Mouse (Mus musculus) mesoderm, embryonic 11.5 days (tissue): ENCODE results near the gene Cacybp.
A peak's percentile ranks its signal among the peaks of the same experiment; 100 is the strongest.

Experiments
- DNase-seq: peaks from one replicate; pipeline ENCODE4 v3.0.0-alpha.2; 2012; ENCODE audit warnings: low read depth, low spot score

Cacybp gene

GRCm38 (mm10) chr1:160214171-160214570 is 1.5 kb upstream of the Cacybp start:
- peak; percentile 51 for DNase-seq

GRCm38 (mm10) chr1:160212123-160212691 is 468 bp downstream of the Cacybp start:
- no peak for DNase-seq

DNA sequence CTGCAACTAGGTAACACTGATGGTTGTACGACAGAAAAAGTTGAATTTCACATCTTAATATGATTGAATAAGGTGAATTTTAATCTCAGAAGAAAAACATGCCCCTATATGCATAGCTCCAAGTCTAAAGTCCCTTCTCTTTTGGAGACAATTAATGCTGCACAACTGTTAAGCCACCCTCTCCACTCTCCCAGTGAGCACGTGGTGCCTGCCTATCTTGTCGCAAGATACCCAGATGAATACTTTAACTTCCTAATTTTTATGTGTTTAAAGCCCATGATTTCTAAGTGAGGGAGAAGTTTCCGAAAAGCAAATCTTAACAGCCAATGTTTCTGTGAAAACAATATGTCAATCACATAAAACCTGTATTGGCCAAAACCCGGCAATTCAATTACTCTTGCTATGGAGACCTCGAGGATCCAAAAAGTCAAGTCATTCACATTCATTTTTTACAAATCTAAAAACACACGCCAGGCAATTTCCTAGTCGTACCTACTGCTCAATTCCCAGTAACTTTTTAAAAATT is 1.0 kb downstream of the Cacybp start:
- no peak for DNase-seq

DNA sequence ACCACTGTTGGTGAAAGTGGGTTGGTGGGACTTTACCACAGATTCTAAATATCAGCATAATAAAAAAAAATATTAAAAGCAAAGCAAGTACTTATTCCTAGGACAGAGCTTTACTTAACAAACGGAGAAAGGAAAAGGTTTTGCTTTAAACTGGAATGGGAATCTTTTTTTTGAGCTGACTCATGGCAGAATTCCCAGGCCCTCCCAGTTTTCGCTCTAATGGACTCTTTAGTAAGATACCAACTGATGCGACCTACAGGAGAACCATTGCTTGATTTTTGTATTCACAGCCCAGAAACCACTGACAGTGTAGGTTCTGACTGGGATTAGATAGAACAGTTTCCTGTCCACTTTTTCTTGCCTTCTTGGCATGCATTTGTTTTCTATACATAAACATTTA is 2.1 kb downstream of the Cacybp start:
- no peak for DNase-seq

DNA sequence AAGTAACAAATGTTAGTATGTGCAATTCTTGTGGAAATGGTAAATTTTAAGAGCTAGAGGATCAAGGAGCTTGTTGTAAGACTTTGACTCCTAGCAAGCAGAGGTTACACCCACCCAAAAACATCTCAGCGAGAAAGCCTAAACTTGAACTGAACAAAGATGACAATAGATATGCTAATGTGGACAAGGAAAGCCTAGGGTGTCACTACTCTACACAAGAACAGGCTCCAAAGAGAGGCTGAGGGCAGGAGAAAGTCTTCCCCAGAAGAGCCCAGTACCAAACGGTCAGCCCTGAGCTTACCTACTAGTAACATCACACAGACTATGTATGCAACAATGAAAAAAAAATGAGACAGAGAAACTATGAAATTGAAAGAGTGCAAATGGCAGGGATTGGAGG is 2.8 kb downstream of the Cacybp start:
- DNase-seq: peak; percentile 10

- DNase-seq: no peak
These were observed 7.2 kb downstream of the Cacybp start for GRCm38 (mm10) chr1:160205486-160205885.

- DNase-seq: no peak
These were observed 17.4 kb downstream of the Cacybp start for GRCm38 (mm10) chr1:160195337-160195663.

DNA sequence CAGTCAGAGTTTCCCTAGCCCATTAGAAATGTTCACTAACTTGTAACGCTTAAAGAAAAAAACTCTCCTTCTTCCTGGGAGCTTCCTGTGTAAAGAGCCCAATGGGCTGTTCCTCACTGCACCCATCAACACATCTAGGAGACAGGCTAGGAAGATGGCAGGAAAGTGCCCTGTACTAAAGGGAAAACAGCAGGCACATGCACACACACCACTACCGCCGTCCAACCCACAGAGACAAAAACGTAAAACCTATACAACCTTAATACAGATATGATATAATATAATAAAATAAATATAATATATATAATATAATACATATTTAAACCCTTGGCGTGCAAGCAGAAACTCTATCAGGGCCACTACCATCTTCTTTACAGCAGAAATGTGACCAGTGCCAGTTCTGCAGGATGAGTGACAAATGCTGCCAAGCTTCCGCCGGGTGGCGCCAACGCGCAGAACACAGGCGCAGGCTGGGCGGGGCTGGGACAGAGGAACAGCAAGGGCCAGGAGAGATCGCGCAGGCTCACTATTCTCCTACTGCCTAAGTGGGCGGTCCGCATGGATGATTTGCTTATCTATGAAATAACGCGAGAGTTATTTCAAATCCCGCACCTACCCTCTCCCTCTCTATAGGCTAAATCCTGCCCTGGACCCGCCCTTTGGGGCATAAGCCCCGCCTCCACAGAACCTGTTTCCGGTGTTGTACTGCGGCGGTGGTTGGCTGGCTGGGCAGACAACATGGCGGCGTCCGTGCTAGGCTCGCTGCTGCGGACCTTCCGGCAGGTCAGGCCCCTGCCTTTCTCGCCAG is 17.9 kb downstream of the Cacybp start, which contains the start of gene Mrps14:
Gene Mrps14 (plus strand): TSS at position 687 of the 808 bp plus-strand sequence.
- peak; percentile 99 for DNase-seq

DNA sequence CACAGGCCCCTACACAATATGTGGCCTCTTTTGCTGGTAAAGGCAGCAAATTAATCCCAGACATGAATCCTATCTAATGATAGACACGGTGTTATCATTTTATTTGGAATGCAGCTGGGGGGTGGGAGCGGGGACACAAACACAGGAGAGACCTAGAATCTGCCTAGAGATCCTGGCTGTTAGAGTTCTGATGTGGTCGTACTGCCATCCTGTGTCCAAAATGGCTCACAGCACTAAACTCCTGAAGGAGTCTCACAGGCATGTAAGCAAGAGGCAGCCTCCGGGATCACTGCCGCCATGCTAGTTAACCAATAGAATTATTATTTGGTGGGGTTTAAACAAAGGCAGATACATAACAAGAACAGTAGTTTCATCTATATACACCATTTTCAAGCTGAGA is 28.2 kb downstream of the Cacybp start:
- peak; percentile 63 for DNase-seq

GRCm38 (mm10) chr1:160181216-160181615 is 31.5 kb downstream of the Cacybp start:
- DNase-seq: no peak

DNA sequence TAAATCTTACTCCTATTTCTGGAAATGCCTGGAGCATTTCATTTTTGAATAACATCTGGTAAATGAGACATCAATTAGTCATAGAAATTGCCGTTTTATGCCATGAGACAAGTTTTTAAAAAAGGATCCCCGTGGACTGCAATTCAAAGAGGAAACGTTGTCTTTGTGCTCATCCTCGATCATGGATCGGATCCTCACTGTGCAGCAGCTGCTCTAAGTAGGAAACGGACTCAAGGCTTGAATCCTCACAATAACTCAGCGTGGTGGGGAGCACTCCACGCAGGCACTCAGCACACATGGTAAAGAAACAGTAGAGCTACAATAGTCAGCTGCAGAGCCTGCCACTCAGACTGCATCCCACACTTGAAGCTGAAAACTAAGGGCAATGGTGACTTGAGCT is 35.8 kb downstream of the Cacybp start:
- no peak for DNase-seq

DNA sequence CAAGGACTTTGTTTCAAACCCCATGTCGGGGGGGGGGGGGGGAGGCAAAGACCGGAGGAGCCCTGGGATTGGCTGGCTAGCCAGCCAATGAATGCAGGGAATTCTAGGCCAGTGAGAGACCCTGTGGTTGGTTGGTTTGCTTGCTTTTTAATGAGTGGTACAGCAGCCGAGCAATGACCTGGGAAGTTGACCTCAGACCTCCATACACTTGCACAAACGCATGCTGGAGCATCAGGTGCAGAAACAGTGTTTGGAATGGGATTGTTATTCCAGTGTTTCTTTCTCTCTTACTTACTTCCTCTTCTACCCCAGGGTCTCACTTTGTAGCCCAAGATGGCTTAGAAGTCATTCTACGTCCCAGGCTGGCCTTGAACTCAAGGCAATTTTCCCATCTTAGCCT is 46.1 kb downstream of the Cacybp start:
- DNase-seq: no peak

DNA sequence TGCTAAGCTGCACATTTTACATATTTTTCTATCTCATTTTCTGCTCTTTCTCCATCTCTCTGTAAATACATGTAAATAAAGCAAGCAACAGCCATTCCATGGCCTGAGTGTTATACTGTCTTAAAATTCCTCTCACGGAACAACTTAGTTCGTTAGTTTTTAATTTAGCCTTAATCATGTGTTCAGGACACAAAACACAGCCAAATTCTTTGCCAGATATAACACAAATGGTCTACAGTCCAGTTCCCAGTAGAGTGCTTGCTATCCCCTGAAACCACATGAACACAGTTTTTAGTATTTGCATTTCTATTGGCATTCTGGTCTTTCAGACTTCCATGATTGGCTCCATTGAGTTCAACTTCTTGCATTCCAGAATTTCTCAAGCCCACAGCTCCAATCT is 54.5 kb downstream of the Cacybp start:
- DNase-seq: no peak

- DNase-seq: no peak
These were observed 59.2 kb downstream of the Cacybp start, which contains the start of gene Tnn for GRCm38 (mm10) chr1:160153480-160153879. Gene Tnn (minus strand): TSS chr1:160153580.
